Mouse (Mus musculus) CD4-positive helper T cell, adult 2 months (primary cell): Measurements from ENCODE around the gene Btbd11.
"Not testable (repeated sequence)": the region's sequence is repeated elsewhere in the genome, so short reads cannot be mapped to it uniquely, and the experiment has no call there.

ENCODE experiments used
- DNase-seq: peaks from one replicate; pipeline ENCODE4 v3.0.0-alpha.2; 2012; ENCODE audit warnings: low read depth, missing footprints, low spot score

The Btbd11 gene

DNA sequence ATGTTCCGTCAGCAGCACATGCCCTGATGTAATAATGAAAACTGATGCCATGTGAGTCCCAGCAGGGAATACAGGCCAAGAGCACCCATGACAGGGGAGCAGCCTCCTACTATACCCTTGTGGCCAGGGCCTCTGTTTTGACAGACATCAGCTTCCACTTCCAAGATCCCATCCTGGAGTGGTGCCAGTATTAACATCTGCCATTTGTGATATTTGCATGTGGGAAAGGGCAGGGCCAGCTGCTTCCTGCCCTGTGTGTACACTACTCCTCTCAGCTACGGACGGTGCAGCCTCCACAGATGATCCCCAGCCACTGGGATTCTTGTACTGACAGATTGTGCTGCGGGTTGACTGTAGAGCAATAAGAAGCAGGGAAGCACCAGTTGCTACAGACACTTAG, 269.3 kb downstream of the Btbd11 start:
- DNase-seq = no peak

DNA sequence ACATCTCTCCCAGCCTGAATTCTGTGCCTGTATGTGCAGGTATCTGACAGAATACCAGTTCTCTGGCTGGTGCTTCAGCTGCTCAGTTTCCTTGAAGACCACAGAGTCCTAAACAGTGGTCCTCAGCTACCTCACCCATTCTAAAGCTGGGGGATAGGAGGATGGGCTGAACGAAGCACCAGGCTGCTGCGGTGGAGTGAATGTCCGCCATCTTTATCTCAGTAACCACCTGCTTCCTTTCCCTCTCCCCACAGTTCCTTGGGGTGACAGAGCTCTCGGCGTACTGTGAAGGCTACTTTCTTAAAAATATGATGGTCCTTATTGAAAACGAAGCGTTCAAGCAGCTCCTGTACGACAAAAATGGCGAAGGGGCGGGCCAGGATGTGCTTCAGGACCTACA, 271.3 kb downstream of the Btbd11 start:
- no peak for DNase-seq

DNA sequence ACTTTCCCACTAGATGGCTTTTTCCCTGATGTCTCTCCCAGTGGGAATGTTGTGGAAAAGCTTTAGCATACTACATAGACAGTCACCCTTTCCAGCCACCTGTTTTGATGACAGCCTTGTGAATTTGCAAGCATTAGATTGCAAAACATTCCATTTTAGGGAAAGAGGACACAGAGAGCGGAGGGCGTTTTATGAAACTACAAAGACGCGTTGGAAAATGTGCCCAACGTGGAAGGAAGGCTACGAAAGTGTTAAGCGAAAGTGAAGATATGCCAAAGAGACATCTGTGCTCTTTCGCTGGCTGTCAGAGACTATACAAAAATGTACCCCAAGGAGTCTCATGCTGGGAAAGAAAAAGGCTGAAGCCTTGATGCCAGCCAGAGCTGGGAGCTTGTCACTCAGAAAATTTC, 286.9 kb downstream of the Btbd11 start:
- DNase-seq = no peak

DNA sequence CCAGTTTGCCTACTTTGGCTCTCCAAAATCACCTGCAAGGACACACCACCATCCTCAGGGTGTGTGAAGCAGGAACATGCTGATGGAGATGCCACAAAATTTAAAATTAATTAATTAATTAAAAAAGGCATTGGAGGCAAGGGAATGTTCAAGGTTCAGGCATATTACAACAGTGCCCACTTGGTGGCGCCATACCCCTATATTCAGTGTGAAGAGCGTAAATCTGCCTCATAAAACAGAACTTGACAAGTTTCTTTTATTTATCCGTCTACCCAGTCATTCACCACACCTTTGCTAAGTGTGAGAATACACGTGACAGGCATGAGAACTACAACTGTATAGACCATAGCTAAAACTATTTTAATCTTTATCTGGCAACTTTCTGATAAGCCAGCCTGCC, 292.0 kb downstream of the Btbd11 start:
- peak; percentile 8 for DNase-seq

DNA sequence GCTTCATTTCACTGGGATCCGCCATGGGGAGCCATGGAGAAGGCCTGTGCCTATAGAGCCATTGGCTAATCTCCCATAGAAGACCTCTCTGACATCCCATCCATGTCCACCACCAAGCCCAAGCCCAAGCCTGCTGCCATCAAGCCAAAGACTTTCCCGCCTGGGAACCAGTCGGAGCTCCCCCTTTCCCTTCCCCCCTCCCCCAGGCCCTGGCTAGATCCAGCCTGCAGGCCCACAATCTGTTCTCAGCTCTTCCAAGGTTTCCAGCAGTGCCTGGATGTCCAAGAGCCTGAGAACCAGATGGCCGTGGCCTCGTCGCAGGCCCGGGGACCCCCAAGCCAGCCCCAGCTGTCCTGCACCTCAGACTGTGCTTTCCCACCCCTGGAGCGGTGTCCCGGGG, 295.8 kb downstream of the Btbd11 start:
- no peak for DNase-seq

DNA sequence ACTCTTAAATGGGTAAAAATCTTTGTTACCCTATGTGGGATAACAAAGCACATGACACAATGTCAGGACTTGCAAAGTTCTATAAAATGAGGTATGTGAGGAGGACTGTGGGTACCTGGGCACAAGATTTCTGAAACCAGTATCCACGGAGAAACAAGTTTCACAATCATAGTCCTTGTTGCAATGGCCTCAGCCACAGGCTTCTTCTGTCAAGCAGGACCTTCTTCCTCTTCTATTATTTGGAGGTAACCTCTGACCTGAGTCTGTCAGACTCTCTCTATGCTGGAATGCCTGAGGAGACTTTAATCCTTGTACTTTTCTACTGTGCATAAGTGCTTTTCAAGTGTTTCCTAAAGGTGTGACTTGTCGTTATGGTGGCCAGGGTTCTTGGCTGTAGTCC, 307.8 kb downstream of the Btbd11 start:
- not testable (repeated sequence) for DNase-seq

DNA sequence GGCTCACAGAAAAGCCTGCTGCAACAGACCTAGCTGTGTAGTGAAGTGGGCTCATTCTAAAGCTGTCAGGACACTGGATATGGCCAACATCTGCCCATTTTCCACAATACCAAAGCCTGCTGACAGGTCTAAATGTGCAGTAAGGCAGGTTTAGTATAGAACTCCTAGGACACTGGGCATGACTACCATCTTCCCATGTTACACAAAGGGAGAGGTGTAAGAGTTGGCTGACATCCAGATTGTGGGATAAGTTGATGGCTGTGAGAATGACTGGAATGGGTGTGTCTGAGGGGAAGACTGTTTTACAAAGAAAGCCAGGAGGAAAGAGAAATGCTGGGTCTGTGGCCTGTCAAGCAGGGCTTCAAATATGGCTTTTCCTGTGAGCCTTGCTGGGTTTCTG, 313.1 kb downstream of the Btbd11 start:
- DNase-seq = no peak

DNA sequence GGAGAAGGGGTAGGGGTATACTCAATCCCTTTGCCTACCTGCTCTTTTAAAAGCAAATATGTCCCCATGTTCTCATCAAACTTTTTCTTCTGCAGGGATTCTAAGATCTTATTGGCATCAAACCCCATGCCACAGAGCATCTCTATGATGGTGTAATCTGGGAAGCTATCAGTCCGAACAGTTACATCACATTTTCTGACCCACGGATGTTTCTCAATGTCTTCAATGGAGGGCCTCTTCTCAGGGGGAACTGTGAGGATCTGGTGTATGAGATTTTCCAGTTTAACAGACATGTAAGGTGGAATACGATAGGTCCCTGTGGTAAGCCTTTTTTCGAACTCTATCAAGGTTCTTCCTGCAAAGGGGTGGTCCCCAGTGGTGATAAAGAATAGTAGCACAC, 323.2 kb downstream of the Btbd11 start:
- not testable (repeated sequence) for DNase-seq
